Mouse (Mus musculus) liver, embryonic 14.5 days (tissue): Measurements from ENCODE around the gene Vmn2r113. TPM values are rescaled to one million over a fixed set of nuclear protein-coding genes. Genes with fewer than 3 reads are reported as not detected.
"Not testable (repeated sequence)": the region's sequence is repeated elsewhere in the genome, so short reads cannot be mapped to it uniquely, and the experiment has no call there.

Experiments
- ATAC-seq: fragments of 200-750 bp; cut with Nextera tagmentation; 2 replicates; pipeline ENCODE4 v1.8.0; 2017; ENCODE audit warnings: moderate number of reproducible peaks, mild to moderate bottlenecking, moderate library complexity; ENCODE audit not compliant: insufficient read depth
- DNase-seq, 3 experiments: peaks; one replicate each; pipeline ENCODE4 v3.0.0-alpha.2; 2012 to 2013; ENCODE audit warnings: low read depth in 3 of 3, low spot score in 3 of 3
- H3K27ac ChIP-seq: fragments of 300-500 bp; sonication (generic); 2 replicates; pipeline ENCODE4 v1.5.1; 2014; ENCODE audit warnings: moderate library complexity, mild to moderate bottlenecking, control low read depth, inconsistent platforms
- H3K27me3 ChIP-seq: fragments of 300-500 bp; sonication (generic); 2 replicates; pipeline ENCODE4 v1.6.1; 2014; ENCODE audit warnings: mild to moderate bottlenecking, low read length, moderate library complexity; ENCODE audit not compliant: control insufficient read depth, insufficient read depth
- H3K36me3 ChIP-seq: fragments of 300-500 bp; sonication (generic); replicated peaks from 2 replicates; pipeline ENCODE4 v1.6.1; 2014; ENCODE audit warnings: low read depth; ENCODE audit not compliant: control insufficient read depth, insufficient read depth
- H3K4me1 ChIP-seq, 2 experiments: fragments of 200-500 bp in 1 of 2; fragments of 300-500 bp in 1 of 2; sonication (generic) in 1 of 2; replicated peaks; 2 replicates each; pipeline ENCODE4 v1.6.1; 2012 to 2014; ENCODE audit warnings: antibody characterized with exemption in 1 of 2, inconsistent platforms in 1 of 2, low read length in 1 of 2; ENCODE audit not compliant: control insufficient read depth in 2 of 2, insufficient read depth in 2 of 2
- H3K4me2 ChIP-seq: fragments of 300-500 bp; sonication (generic); 2 replicates; pipeline ENCODE4 v1.6.1; 2014; ENCODE audit warnings: low read depth, mild to moderate bottlenecking, control low read depth, moderate library complexity
- H3K4me3 ChIP-seq, 2 experiments: fragments of 200-500 bp in 1 of 2; fragments of 300-500 bp in 1 of 2; sonication (generic) in 1 of 2; 2 replicates each; pipeline ENCODE4 v1.5.1; 2012 to 2014; ENCODE audit warnings: low read depth in 2 of 2, low read length in 2 of 2, mild to moderate bottlenecking in 2 of 2, control low read depth in 1 of 2, inconsistent platforms in 1 of 2, moderate library complexity in 1 of 2; ENCODE audit not compliant: insufficient read depth in 1 of 2
- H3K9ac ChIP-seq: fragments of 300-500 bp; sonication (generic); replicated peaks from 2 replicates; pipeline ENCODE4 v1.6.1; 2014; ENCODE audit warnings: mild to moderate bottlenecking, control low read depth, moderate library complexity
- H3K9me3 ChIP-seq: fragments of 300-500 bp; sonication (generic); 2 replicates; pipeline ENCODE4 v1.6.1; 2016; ENCODE audit warnings: low read length, mixed read lengths; ENCODE audit not compliant: control insufficient read depth
- WGBS: fragments of 180-500 bp; shearing (Covaris S2); extraction: QIAGEN DNeasy Blood & Tissue Kit; methylation state at CpG from one replicate; pipeline ENCODE4 v1.1.7; 2014; ENCODE audit not compliant: insufficient replicate concordance; 5-methylcytosine and 5-hydroxymethylcytosine counted together
- polyA plus RNA-seq, 2 experiments: library from polyadenylated mRNA; depleted of rRNA in 1 of 2; stranded (reverse) in 1 of 2; unstranded in 1 of 2; fragments of >200 nt; fragmentation: Nextera tagmentation in 1 of 2; extraction: Ambion mirVana in 1 of 2; gene quantifications; 2 replicates each; pipeline versions ENCODE4 v1.2.1 to v1.2.3; 2012 to 2014

Vmn2r113 gene
- polyA plus RNA-seq (2012; rRNA removed) (not detected in 2 replicates), polyA plus RNA-seq (2014; fragmentation: Nextera tagmentation; extraction: Ambion mirVana) (not detected in 2 replicates)

- H3K4me1 ChIP-seq, H3K4me2 ChIP-seq, ATAC-seq, H3K9me3 ChIP-seq, H3K27ac ChIP-seq, H3K4me3 ChIP-seq, DNase-seq, H3K36me3 ChIP-seq, H3K27me3 ChIP-seq, H3K9ac ChIP-seq: not testable (repeated sequence)
- whole genome bisulfite sequencing, result no CpG with 5 or more reads among the region's 4 CpGs
These were observed at the start of gene Vmn2r113 for GRCm38 (mm10) chr17:22942684-22943083. TSS of gene Vmn2r113 (plus strand) at chr17:22942984.

Other genes starting within 250 kb of the Vmn2r113 start
- 0.64 and 0.87 TPM in 2 replicates for gene Zfp945, start 75.8 kb upstream of the Vmn2r113 start, polyA plus RNA-seq (2012; rRNA removed)
- gene Zfp945, start 75.8 kb upstream of the Vmn2r113 start, polyA plus RNA-seq (2014; fragmentation: Nextera tagmentation; extraction: Ambion mirVana), result 1.7 and 1.9 TPM in 2 replicates
- not detected in 2 replicates for gene Vmn2r-ps130, start 118.2 kb downstream of the Vmn2r113 start, polyA plus RNA-seq (2012; rRNA removed)
- not detected in 2 replicates for gene Vmn2r-ps130, start 118.2 kb downstream of the Vmn2r113 start, polyA plus RNA-seq (2014; fragmentation: Nextera tagmentation; extraction: Ambion mirVana)